Mouse (Mus musculus) kidney, postnatal 0 days (tissue): ENCODE data around the gene Tamm41. TPM values are rescaled to one million over a fixed set of nuclear protein-coding genes. Genes with fewer than 3 reads are reported as not detected.
A peak's percentile ranks its signal among the peaks of the same experiment; 100 is the strongest.

ENCODE experiments used
- ATAC-seq: fragments of 200-750 bp; cut with Nextera tagmentation; replicated peaks from 2 replicates; pipeline ENCODE4 v1.8.0; 2017; ENCODE audit warnings: low read depth, moderate number of reproducible peaks, moderate TSS enrichment, moderate library complexity; ENCODE audit not compliant: low FRiP score
- DNase-seq: peaks from one replicate; pipeline ENCODE4 v3.0.0-alpha.2; 2016; ENCODE audit warnings: low spot score
- H3K27ac ChIP-seq: fragments of 300-500 bp; sonication (generic); 2 replicates; pipeline ENCODE4 v1.5.1; 2014; ENCODE audit warnings: mild to moderate bottlenecking
- H3K27me3 ChIP-seq: fragments of 300-500 bp; sonication (generic); 2 replicates; pipeline ENCODE4 v1.6.1; 2014; ENCODE audit warnings: low read length, mixed read lengths; ENCODE audit not compliant: insufficient read depth
- H3K36me3 ChIP-seq: fragments of 300-500 bp; sonication (generic); 2 replicates; pipeline ENCODE4 v1.6.1; 2014; ENCODE audit warnings: low read length, mixed read lengths; ENCODE audit not compliant: insufficient read depth
- H3K4me1 ChIP-seq: fragments of 300-500 bp; sonication (generic); replicated peaks from 2 replicates; pipeline ENCODE4 v1.6.1; 2014; ENCODE audit warnings: antibody characterized with exemption, low read length, mixed read lengths; ENCODE audit not compliant: insufficient read depth
- H3K4me2 ChIP-seq: fragments of 300-500 bp; sonication (generic); 2 replicates; pipeline ENCODE4 v1.6.1; 2014; ENCODE audit warnings: mild to moderate bottlenecking, low read length, moderate library complexity, mixed read lengths
- H3K4me3 ChIP-seq: fragments of 300-500 bp; sonication (generic); replicated peaks from 2 replicates; pipeline ENCODE4 v1.5.1; 2014; ENCODE audit warnings: low read depth, low read length
- H3K9ac ChIP-seq: fragments of 300-500 bp; sonication (generic); 2 replicates; pipeline ENCODE4 v1.6.1; 2014; ENCODE audit warnings: low read depth, low read length
- H3K9me3 ChIP-seq: fragments of 300-500 bp; sonication (generic); replicated peaks from 2 replicates; pipeline ENCODE4 v1.6.1; 2016; ENCODE audit warnings: low read length, inconsistent platforms, mixed read lengths
- CTCF ChIP-seq: IDR thresholded peaks from 2 replicates; pipeline ENCODE4 v1.5.1; 2016; ENCODE audit warnings: antibody characterized with exemption, low read depth, mild to moderate bottlenecking, moderate library complexity
- WGBS: fragments of 180-500 bp; shearing (Covaris S2); extraction: QIAGEN DNeasy Blood & Tissue Kit; methylation state at CpG from one replicate; pipeline ENCODE4 v1.1.7; 2014; 5-methylcytosine and 5-hydroxymethylcytosine counted together
- polyA plus RNA-seq: library from polyadenylated mRNA; unstranded; fragments of >200 nt; fragmentation: Nextera tagmentation; extraction: Ambion mirVana; gene quantifications from 2 replicates; pipeline ENCODE4 v1.2.1, GENCODE M21; 2015

The Tamm41 gene
- polyA plus RNA-seq, 1 experiment from 2014 or later: 52.3 TPM

- 64% methylated on average over 3 of the region's 3 CpGs for WGBS
- no peak overlapping the region for H3K9ac ChIP-seq
- H3K4me3 ChIP-seq: no peak overlapping the region
- ATAC-seq (peak; percentile 78), DNase-seq (no peak)
- peak overlapping the region; percentile 77 for H3K27ac ChIP-seq
- H3K27me3 ChIP-seq: no peaks in the 10 kb centered on the region
- H3K4me1 ChIP-seq: no peaks in the 10 kb centered on the region
- H3K9me3 ChIP-seq: no peaks in the 10 kb centered on the region
- H3K36me3 ChIP-seq: no peaks in the 10 kb centered on the region
- no peak overlapping the region for H3K4me2 ChIP-seq
- no peak for TF ChIP-seq CTCF
Measured at GRCm38 (mm10) chr6:114988619-114988980, 49.1 kb downstream of the Tamm41 start.

DNA sequence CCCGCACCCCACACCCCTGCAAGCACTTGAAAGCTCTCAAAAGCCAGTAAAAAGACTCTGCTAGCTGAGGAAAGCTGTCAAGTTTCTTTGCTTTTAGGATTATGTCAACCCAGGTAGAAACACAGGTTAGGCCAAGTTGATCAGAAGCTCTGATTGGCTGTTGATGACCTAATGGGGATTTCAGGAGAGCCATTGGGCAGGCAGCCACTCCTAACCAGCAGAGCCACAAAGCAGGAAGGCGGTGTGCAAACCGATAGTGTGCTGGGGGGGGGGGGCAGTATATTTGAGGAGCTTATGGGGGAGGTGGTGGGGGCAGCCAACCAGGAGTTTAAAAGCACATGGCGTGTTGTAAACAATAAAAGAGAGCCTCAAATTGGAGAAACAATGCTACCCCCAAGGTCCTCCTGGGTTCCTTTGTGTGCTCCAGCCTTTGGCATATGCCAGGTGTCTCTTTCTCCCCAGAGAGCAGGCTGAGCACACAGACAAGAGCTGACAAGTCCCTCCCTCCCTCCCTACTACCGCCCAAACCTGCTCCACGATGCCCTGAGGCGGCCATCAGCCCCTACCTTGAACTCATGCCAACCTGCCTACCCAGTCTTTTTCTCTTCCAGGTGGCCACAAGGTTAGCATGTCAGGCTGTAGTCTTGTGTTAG is 49.6 kb downstream of the Tamm41 start:
- Histone ChIP-seq H3K27me3 (no peaks in the 10 kb centered on the region), H3K36me3 (no peaks in the 10 kb centered on the region), H3K4me1 (no peaks in the 10 kb centered on the region), H3K9ac (no peak overlapping the region), H3K9me3 (no peaks in the 10 kb centered on the region), H3K27ac (peak overlapping the region; percentile 77), H3K4me2 (no peak overlapping the region), H3K4me3 (no peak overlapping the region)
- no peak for DNase-seq
- 67% methylated on average over 7 of the region's 7 CpGs for WGBS
- no peak for TF ChIP-seq CTCF
- peak; percentile 71 for ATAC-seq

- ATAC-seq (no peak), DNase-seq (no peak)
- Histone ChIP-seq H3K4me2 (no peak overlapping the region), H3K9ac (no peak overlapping the region), H3K27me3 (no peaks in the 10 kb centered on the region), H3K27ac (0 out of 2 replicates have a peak overlapping the region, but pooled peaks have one; percentile 31), H3K36me3 (no peaks in the 10 kb centered on the region), H3K4me1 (no peaks in the 10 kb centered on the region), H3K4me3 (no peak overlapping the region), H3K9me3 (no peaks in the 10 kb centered on the region)
- TF ChIP-seq CTCF: no peak
- WGBS: 55% methylated on average over 7 of the region's 7 CpGs
Measured at GRCm38 (mm10) chr6:114982671-114983070, 55.0 kb downstream of the Tamm41 start.

GRCm38 (mm10) chr6:114979715-114980114 is 58.0 kb downstream of the Tamm41 start:
- no peaks in the 10 kb centered on the region for H3K27me3 ChIP-seq
- no peaks in the 10 kb centered on the region for H3K36me3 ChIP-seq
- 71% methylated on average over 1 of the region's 1 CpGs for WGBS
- H3K4me1 ChIP-seq: no peaks in the 10 kb centered on the region
- no peak for DNase-seq
- H3K27ac ChIP-seq: no peak overlapping the region
- H3K9ac ChIP-seq: no peak overlapping the region
- no peak overlapping the region for H3K4me3 ChIP-seq
- no peak for TF ChIP-seq CTCF
- ATAC-seq: no peak
- no peak overlapping the region for H3K4me2 ChIP-seq
- no peaks in the 10 kb centered on the region for H3K9me3 ChIP-seq

- no peak for TF ChIP-seq CTCF
- H3K9ac ChIP-seq: no peak overlapping the region
- ATAC-seq (no peak), DNase-seq (no peak)
- H3K4me1 ChIP-seq: no peaks in the 10 kb centered on the region
- H3K9me3 ChIP-seq: no peaks in the 10 kb centered on the region
- no peaks in the 10 kb centered on the region for H3K27me3 ChIP-seq
- no peak overlapping the region for H3K27ac ChIP-seq
- H3K4me2 ChIP-seq: no peak overlapping the region
- H3K4me3 ChIP-seq: no peak overlapping the region
- H3K36me3 ChIP-seq: no peaks in the 10 kb centered on the region
- 74% methylated on average over 7 of the region's 7 CpGs for WGBS
Measured at GRCm38 (mm10) chr6:114976915-114977419, 60.7 kb downstream of the Tamm41 start.

- no peak for ATAC-seq
- H3K9me3 ChIP-seq: no peaks in the 10 kb centered on the region
- WGBS: 88% methylated on average over 1 of the region's 1 CpGs
- no peak overlapping the region for H3K9ac ChIP-seq
- DNase-seq: no peak
- H3K36me3 ChIP-seq: no peaks in the 10 kb centered on the region
- H3K27me3 ChIP-seq: no peaks in the 10 kb centered on the region
- H3K4me1 ChIP-seq: peaks cover 6% of the 10 kb centered on the region; the same call in 1 of the 2 replicates
- no peak overlapping the region for H3K4me3 ChIP-seq
- H3K27ac ChIP-seq: no peak overlapping the region
- TF ChIP-seq CTCF: no peak
- H3K4me2 ChIP-seq: no peak overlapping the region
Measured at GRCm38 (mm10) chr6:114974331-114974730, 63.3 kb downstream of the Tamm41 start.

- 50% methylated on average over 1 of the region's 1 CpGs for WGBS
- Histone ChIP-seq H3K4me1 (peaks cover 6% of the 10 kb centered on the region; the same call in 1 of the 2 replicates), H3K4me3 (no peak overlapping the region), H3K9me3 (no peaks in the 10 kb centered on the region), H3K9ac (no peak overlapping the region), H3K36me3 (no peaks in the 10 kb centered on the region), H3K27me3 (no peaks in the 10 kb centered on the region), H3K4me2 (no peak overlapping the region), H3K27ac (peak overlapping the region; percentile 28; the same call in 1 of the 2 replicates)
- ATAC-seq (no peak), DNase-seq (no peak)
- no peak for TF ChIP-seq CTCF
Measured at GRCm38 (mm10) chr6:114972988-114973387, 64.7 kb downstream of the Tamm41 start.
